Mouse (Mus musculus) stomach, embryonic 16.5 days (tissue): ENCODE data around the gene Inpp5a. TPM values are rescaled to one million over a fixed set of nuclear protein-coding genes. Genes with fewer than 3 reads are reported as not detected.

ENCODE experiments used
- ATAC-seq: fragments of 200-750 bp; cut with Nextera tagmentation; 2 replicates; pipeline ENCODE4 v1.8.0; 2017; ENCODE audit warnings: moderate number of reproducible peaks, moderate TSS enrichment; ENCODE audit not compliant: insufficient read depth, low FRiP score
- H3K27ac ChIP-seq: fragments of 300-500 bp; sonication (generic); 2 replicates; pipeline ENCODE4 v1.5.1; 2014; ENCODE audit warnings: low read length
- H3K27me3 ChIP-seq: fragments of 300-500 bp; sonication (generic); 2 replicates; pipeline ENCODE4 v1.6.1; 2014; ENCODE audit warnings: low read length, control low read depth, mixed read lengths; ENCODE audit not compliant: control insufficient read depth, insufficient read depth
- H3K36me3 ChIP-seq: fragments of 300-500 bp; sonication (generic); 2 replicates; pipeline ENCODE4 v1.6.1; 2014; ENCODE audit warnings: low read length; ENCODE audit not compliant: control insufficient read depth, insufficient read depth
- H3K4me1 ChIP-seq: fragments of 300-500 bp; sonication (generic); 2 replicates; pipeline ENCODE4 v1.6.1; 2014; ENCODE audit warnings: low read length, control low read depth, mixed read lengths; ENCODE audit not compliant: control insufficient read depth, insufficient read depth
- H3K4me2 ChIP-seq: fragments of 300-500 bp; sonication (generic); 2 replicates; pipeline ENCODE4 v1.6.1; 2014; ENCODE audit warnings: low read depth, low read length, mixed read lengths
- H3K4me3 ChIP-seq: fragments of 300-500 bp; sonication (generic); replicated peaks from 2 replicates; pipeline ENCODE4 v1.5.1; 2014; ENCODE audit warnings: mild to moderate bottlenecking, low read length
- H3K9ac ChIP-seq: fragments of 300-500 bp; sonication (generic); 2 replicates; pipeline ENCODE4 v1.6.1; 2014; ENCODE audit warnings: low read length
- H3K9me3 ChIP-seq: fragments of 300-500 bp; sonication (generic); replicated peaks from 2 replicates; pipeline ENCODE4 v1.6.1; 2016; ENCODE audit warnings: low read length, control low read depth; ENCODE audit not compliant: control insufficient read depth
- WGBS: fragments of 180-500 bp; shearing (Covaris S2); extraction: QIAGEN DNeasy Blood & Tissue Kit; methylation state at CpG from one replicate; pipeline ENCODE4 v1.1.7; 2014; 5-methylcytosine and 5-hydroxymethylcytosine counted together
- polyA plus RNA-seq: library from polyadenylated mRNA; unstranded; fragments of >200 nt; fragmentation: Nextera tagmentation; extraction: Ambion mirVana; gene quantifications from 2 replicates; pipeline ENCODE4 v1.2.1, GENCODE M21; 2015

Inpp5a gene
- polyA plus RNA-seq, 1 experiment from 2014 or later, result 21.3 TPM

DNA sequence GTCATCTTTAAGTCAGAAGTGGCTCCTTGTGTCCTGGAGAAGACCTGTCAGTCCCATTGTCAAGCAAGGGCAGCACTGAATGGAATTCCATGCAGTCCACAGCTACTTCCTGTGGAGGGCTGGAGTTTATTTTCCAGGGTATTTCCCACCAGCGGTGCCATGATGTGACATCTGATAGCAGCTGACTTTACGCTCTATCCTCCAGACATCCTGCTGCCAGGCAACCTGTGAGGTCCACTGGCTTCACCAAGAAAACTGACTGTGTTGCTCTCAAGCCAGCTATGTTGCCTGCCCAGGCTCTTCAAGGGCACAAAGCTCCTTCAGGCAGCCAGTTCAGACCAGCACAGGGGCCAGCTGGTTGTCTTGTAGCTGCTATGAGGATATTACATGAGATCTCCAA, 79.5 kb downstream of the Inpp5a start:
- Histone ChIP-seq H3K27me3 (no peaks in the 10 kb centered on the region), H3K4me1 (peaks cover 47% of the 10 kb centered on the region), H3K27ac (peak overlapping the region; percentile 88), H3K9me3 (no peaks in the 10 kb centered on the region), H3K4me3 (no peak overlapping the region), H3K36me3 (no peaks in the 10 kb centered on the region), H3K9ac (no peak overlapping the region), H3K4me2 (no peak overlapping the region)
- ATAC-seq, result no peak
- 42% methylated on average over 2 of the region's 2 CpGs for WGBS

- WGBS, result 85% methylated on average over 4 of the region's 4 CpGs
- H3K36me3 ChIP-seq, result no peaks in the 10 kb centered on the region
- no peak overlapping the region for H3K4me3 ChIP-seq
- no peaks in the 10 kb centered on the region for H3K9me3 ChIP-seq
- peaks cover 47% of the 10 kb centered on the region for H3K4me1 ChIP-seq
- no peak for ATAC-seq
- H3K9ac ChIP-seq, result no peak overlapping the region
- H3K27ac ChIP-seq, result no peak overlapping the region
- no peak overlapping the region for H3K4me2 ChIP-seq
- no peaks in the 10 kb centered on the region for H3K27me3 ChIP-seq
These were observed 80.5 kb downstream of the Inpp5a start for GRCm38 (mm10) chr7:139469457-139469856.

GRCm38 (mm10) chr7:139470481-139470880, 81.6 kb downstream of the Inpp5a start:
- H3K27ac ChIP-seq, result no peak overlapping the region
- H3K4me2 ChIP-seq, result no peak overlapping the region
- WGBS, result 81% methylated on average over 2 of the region's 2 CpGs
- no peak overlapping the region for H3K4me3 ChIP-seq
- H3K36me3 ChIP-seq, result no peaks in the 10 kb centered on the region
- H3K9ac ChIP-seq, result no peak overlapping the region
- no peak for ATAC-seq
- H3K27me3 ChIP-seq, result no peaks in the 10 kb centered on the region
- H3K4me1 ChIP-seq, result peaks cover 47% of the 10 kb centered on the region
- no peaks in the 10 kb centered on the region for H3K9me3 ChIP-seq

- Histone ChIP-seq H3K4me3 (no peak overlapping the region), H3K27me3 (no peaks in the 10 kb centered on the region), H3K4me1 (peaks cover 37% of the 10 kb centered on the region), H3K4me2 (no peak overlapping the region), H3K36me3 (no peaks in the 10 kb centered on the region), H3K9me3 (no peaks in the 10 kb centered on the region), H3K27ac (no peak overlapping the region), H3K9ac (no peak overlapping the region)
- 76% methylated on average over 1 of the region's 1 CpGs for whole genome bisulfite sequencing
- ATAC-seq, result no peak
These were observed 83.1 kb downstream of the Inpp5a start for GRCm38 (mm10) chr7:139472052-139472451.

GRCm38 (mm10) chr7:139472865-139473549, 84.1 kb downstream of the Inpp5a start:
- no peak overlapping the region for H3K4me2 ChIP-seq
- peak overlapping the region; percentile 22; the same call in 1 of the 2 replicates for H3K9ac ChIP-seq
- H3K27me3 ChIP-seq, result no peaks in the 10 kb centered on the region
- peaks cover 27% of the 10 kb centered on the region for H3K4me1 ChIP-seq
- peak overlapping the region; percentile 55 for H3K27ac ChIP-seq
- WGBS, result 23% methylated on average over 7 of the region's 7 CpGs
- no peaks in the 10 kb centered on the region for H3K9me3 ChIP-seq
- no peaks in the 10 kb centered on the region for H3K36me3 ChIP-seq
- no peak overlapping the region for H3K4me3 ChIP-seq
- ATAC-seq, result peak; percentile 64; the same call in 1 of the 2 replicates

DNA sequence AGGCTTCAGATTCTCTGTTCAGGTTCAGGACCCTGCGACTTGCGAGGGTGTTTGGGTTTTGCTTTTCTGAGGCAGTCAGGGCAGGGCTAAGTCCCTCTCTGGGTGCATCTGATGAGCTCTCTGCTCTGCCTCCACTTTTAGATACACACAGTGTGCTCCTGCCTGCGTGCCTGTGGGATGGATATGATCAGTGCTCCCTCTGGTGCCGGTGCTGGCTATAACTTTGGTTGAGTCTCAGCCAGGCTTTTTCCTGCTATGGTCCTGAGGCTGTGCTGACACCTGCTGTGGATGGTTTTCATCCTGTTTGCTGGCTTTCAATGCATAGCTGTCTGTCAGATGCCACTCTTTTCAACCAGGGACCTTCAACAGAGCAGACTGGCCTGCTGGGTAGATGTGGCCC, 87.0 kb downstream of the Inpp5a start:
- Histone ChIP-seq H3K4me3 (no peak overlapping the region), H3K4me1 (peaks cover 18% of the 10 kb centered on the region), H3K27me3 (no peaks in the 10 kb centered on the region), H3K4me2 (no peak overlapping the region), H3K27ac (no peak overlapping the region), H3K9ac (no peak overlapping the region), H3K36me3 (no peaks in the 10 kb centered on the region), H3K9me3 (no peaks in the 10 kb centered on the region)
- 49% methylated on average over 4 of the region's 4 CpGs for WGBS
- no peak for ATAC-seq

DNA sequence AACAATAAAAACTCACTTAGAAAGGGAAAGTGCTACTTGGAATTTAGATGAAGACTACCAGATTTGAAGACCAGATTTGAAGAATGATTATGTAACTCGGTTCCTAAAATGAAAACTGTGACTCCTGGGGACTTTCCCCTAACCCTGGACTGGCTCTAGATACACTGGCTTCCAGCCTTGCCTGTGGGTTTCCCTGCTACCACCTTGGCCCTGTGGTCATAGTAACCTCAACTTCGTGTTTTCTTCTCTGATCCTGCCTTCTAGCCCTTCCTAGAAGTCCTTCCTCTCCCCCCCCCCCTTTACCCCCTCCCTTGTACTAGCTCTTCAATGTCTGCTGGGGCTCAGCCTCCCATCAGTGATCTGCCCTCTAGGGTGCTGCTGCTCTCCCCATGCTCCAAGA, 87.8 kb downstream of the Inpp5a start:
- H3K36me3 ChIP-seq, result no peaks in the 10 kb centered on the region
- H3K27ac ChIP-seq, result no peak overlapping the region
- H3K9ac ChIP-seq, result no peak overlapping the region
- H3K4me2 ChIP-seq, result no peak overlapping the region
- ATAC-seq, result no peak
- no peaks in the 10 kb centered on the region for H3K9me3 ChIP-seq
- 53% methylated on average over 2 of the region's 2 CpGs for WGBS
- H3K4me3 ChIP-seq, result no peak overlapping the region
- H3K27me3 ChIP-seq, result no peaks in the 10 kb centered on the region
- peaks cover 13% of the 10 kb centered on the region for H3K4me1 ChIP-seq

DNA sequence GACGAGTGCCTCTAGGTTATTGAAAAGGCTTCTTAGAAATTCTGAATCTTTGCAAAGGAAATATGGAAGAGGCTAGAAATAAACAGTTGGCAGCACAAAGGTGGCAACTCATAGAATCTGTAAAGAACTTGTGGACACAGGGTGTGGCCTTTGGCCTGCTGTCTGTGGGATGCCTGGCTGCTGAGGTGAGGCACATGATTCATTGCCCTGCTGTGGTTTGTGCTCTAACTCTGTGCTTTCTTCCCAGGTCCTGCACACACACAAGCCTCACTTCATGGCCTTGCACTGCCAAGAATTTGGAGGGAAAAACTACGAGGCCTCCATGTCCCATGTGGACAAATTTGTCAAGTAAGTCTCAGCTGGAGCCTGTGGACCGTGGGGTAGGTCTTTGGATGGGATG, 88.8 kb downstream of the Inpp5a start:
- H3K27me3 ChIP-seq, result no peaks in the 10 kb centered on the region
- no peaks in the 10 kb centered on the region for H3K36me3 ChIP-seq
- WGBS, result 77% methylated on average over 3 of the region's 3 CpGs
- H3K4me2 ChIP-seq, result no peak overlapping the region
- peaks cover 4% of the 10 kb centered on the region for H3K4me1 ChIP-seq
- no peaks in the 10 kb centered on the region for H3K9me3 ChIP-seq
- ATAC-seq, result no peak
- no peak overlapping the region for H3K27ac ChIP-seq
- H3K4me3 ChIP-seq, result no peak overlapping the region
- H3K9ac ChIP-seq, result no peak overlapping the region

DNA sequence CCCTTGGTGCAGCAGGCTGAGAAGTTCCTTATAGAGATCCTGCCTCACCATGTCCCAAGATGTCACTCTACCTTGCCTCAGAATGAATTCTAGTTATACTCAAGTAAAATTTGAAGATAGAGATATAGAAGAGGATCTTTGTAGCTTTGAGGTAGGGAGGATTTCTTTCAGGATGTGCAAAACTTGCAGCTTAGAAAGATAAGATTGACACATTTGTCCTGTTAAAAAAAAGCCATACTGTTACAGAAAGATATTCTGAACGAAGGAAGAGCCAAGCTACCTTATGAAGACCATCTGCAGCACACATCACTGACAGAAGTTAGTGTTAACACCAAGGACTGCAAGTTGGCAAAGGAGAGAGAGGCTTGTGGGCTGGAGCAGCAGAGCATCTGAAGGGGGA, 90.2 kb downstream of the Inpp5a start:
- no peak overlapping the region for H3K27ac ChIP-seq
- 79% methylated on average over 1 of the region's 1 CpGs for WGBS
- no peaks in the 10 kb centered on the region for H3K9me3 ChIP-seq
- no peak overlapping the region for H3K9ac ChIP-seq
- no peak overlapping the region for H3K4me3 ChIP-seq
- H3K27me3 ChIP-seq, result no peaks in the 10 kb centered on the region
- no peaks in the 10 kb centered on the region for H3K36me3 ChIP-seq
- H3K4me1 ChIP-seq, result no peaks in the 10 kb centered on the region
- no peak overlapping the region for H3K4me2 ChIP-seq
- no peak for ATAC-seq
